Mouse (Mus musculus) forebrain, embryonic 12.5 days (tissue): ENCODE results near the gene Arnt2. TPM values are rescaled to one million over a fixed set of nuclear protein-coding genes. Genes with fewer than 3 reads are reported as not detected.
A peak's percentile ranks its signal among the peaks of the same experiment; 100 is the strongest.

Source experiments
- ATAC-seq: fragments of 200-750 bp; cut with Nextera tagmentation; 2 replicates; pipeline ENCODE4 v1.8.0; 2017; ENCODE audit warnings: moderate TSS enrichment; ENCODE audit not compliant: low FRiP score
- H3K27ac ChIP-seq: fragments of 300-500 bp; sonication (generic); 2 replicates; pipeline ENCODE4 v1.5.1; 2016; ENCODE audit warnings: mild to moderate bottlenecking
- H3K27me3 ChIP-seq: fragments of 300-500 bp; sonication (generic); 2 replicates; pipeline ENCODE4 v1.6.1; 2016; ENCODE audit warnings: mild to moderate bottlenecking
- H3K36me3 ChIP-seq: fragments of 300-500 bp; sonication (generic); replicated peaks from 2 replicates; pipeline ENCODE4 v1.6.1; 2016; ENCODE audit warnings: mild to moderate bottlenecking
- H3K4me1 ChIP-seq: fragments of 300-500 bp; sonication (generic); 2 replicates; pipeline ENCODE4 v1.6.1; 2016
- H3K4me2 ChIP-seq: fragments of 300-500 bp; sonication (generic); 2 replicates; pipeline ENCODE4 v1.6.1; 2016; ENCODE audit warnings: mild to moderate bottlenecking, moderate library complexity
- H3K4me3 ChIP-seq: fragments of 300-500 bp; sonication (generic); replicated peaks from 2 replicates; pipeline ENCODE4 v1.5.1; 2016; ENCODE audit warnings: mild to moderate bottlenecking
- H3K9ac ChIP-seq: fragments of 300-500 bp; sonication (generic); 2 replicates; pipeline ENCODE4 v1.6.1; 2016; ENCODE audit warnings: mild to moderate bottlenecking
- H3K9me3 ChIP-seq: fragments of 300-500 bp; sonication (generic); 2 replicates; pipeline ENCODE4 v1.6.1; 2016
- WGBS: fragments of 180-500 bp; shearing (Covaris S2); methylation state at CpG from one replicate; pipeline ENCODE4 v1.1.7; 2016; 5-methylcytosine and 5-hydroxymethylcytosine counted together
- polyA plus RNA-seq: library from polyadenylated mRNA; unstranded; fragments of >200 nt; fragmentation: Nextera tagmentation; extraction: Ambion mirVana; gene quantifications from 2 replicates; pipeline ENCODE4 v1.2.1, GENCODE M21; 2016

The Arnt2 gene
- polyA plus RNA-seq, 1 experiment from 2014 or later, result 65.9 TPM

DNA sequence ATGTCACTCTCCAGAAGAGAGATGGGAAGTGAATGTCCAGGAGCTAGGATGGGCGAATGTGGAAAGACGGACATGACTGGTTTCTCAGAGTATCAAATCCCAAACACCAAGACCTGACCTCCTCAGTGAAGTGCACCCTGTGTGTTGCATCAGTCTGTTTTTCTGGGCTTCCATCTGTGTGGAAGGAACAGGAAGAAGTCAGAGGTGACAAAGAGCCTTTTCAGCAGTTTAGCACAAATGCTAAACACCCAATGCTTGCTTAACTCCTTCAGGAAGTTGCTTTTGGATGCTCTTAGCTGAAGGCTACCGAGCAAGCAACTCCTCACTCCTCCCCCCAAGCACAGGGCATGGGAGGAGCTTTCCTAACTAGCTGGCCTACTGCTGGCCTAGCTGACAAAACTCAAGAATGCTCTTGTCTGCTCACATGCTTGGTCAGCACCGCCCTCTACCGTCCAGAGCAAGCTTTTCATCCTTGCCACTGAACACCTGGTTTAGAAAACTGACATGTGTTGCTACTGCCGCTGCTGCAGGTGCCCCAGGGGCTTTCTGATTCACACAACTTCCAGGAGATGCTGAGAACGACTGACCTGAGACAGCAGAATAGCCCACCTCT is 137.7 kb downstream of the Arnt2 start:
- H3K27me3 ChIP-seq, result no peaks in the 10 kb centered on the region
- WGBS, result 30% methylated on average over 7 of the region's 7 CpGs
- no peak overlapping the region for H3K9ac ChIP-seq
- H3K27ac ChIP-seq, result no peak overlapping the region
- peaks cover 85% of the 10 kb centered on the region for H3K36me3 ChIP-seq
- no peaks in the 10 kb centered on the region for H3K9me3 ChIP-seq
- H3K4me3 ChIP-seq, result no peak overlapping the region
- peak; percentile 72 for ATAC-seq
- H3K4me1 ChIP-seq, result no peaks in the 10 kb centered on the region
- H3K4me2 ChIP-seq, result no peak overlapping the region

DNA sequence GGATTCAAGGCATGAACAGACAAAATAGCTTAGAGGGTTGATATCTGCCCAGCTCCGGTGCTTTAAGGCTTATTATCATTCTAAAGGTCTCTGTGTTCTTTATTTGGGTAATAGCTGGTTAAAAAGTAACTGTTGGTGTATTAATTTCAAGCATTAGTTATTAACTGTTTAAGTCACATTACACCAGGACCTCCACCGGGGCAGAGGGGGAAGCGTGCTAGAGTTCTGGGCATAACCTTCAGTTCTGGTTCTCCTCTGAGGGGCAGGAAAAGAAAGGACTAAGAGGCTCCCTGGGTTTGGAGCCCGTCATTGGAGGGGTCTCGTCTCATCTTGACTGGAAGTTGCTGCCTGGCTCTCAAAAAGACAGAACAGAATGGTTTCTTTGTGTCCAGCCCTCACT is 138.5 kb downstream of the Arnt2 start:
- Histone ChIP-seq H3K9me3 (no peaks in the 10 kb centered on the region), H3K36me3 (peaks cover 91% of the 10 kb centered on the region), H3K4me1 (no peaks in the 10 kb centered on the region), H3K4me2 (no peak overlapping the region), H3K9ac (no peak overlapping the region), H3K27ac (no peak overlapping the region), H3K27me3 (no peaks in the 10 kb centered on the region), H3K4me3 (no peak overlapping the region)
- no peak for ATAC-seq
- 92% methylated on average over 5 of the region's 5 CpGs for WGBS

DNA sequence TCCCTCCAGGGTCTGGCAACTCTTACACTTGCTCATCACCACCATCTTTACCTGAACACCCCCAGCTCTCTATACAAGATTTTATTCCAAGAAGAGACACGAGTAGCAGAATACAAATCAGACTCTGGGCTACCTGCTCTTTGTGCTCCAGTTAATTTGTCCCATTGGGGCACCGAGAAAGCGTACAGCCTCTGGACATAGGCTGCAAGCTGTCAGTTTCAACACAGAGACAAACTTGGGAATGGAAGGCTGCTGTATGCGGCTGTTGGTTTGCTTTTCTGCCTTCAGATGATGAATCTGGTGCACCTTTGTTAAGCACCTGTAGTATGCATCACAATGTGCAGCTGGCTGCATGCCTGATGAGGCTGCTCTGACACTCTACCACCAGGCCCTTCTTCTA is 146.5 kb downstream of the Arnt2 start:
- 95% methylated on average over 4 of the region's 4 CpGs for WGBS
- no peaks in the 10 kb centered on the region for H3K4me1 ChIP-seq
- no peaks in the 10 kb centered on the region for H3K27me3 ChIP-seq
- peaks cover 89% of the 10 kb centered on the region for H3K36me3 ChIP-seq
- ATAC-seq, result no peak
- no peak overlapping the region for H3K9ac ChIP-seq
- no peak overlapping the region for H3K4me2 ChIP-seq
- no peaks in the 10 kb centered on the region for H3K9me3 ChIP-seq
- no peak overlapping the region for H3K4me3 ChIP-seq
- no peak overlapping the region for H3K27ac ChIP-seq

DNA sequence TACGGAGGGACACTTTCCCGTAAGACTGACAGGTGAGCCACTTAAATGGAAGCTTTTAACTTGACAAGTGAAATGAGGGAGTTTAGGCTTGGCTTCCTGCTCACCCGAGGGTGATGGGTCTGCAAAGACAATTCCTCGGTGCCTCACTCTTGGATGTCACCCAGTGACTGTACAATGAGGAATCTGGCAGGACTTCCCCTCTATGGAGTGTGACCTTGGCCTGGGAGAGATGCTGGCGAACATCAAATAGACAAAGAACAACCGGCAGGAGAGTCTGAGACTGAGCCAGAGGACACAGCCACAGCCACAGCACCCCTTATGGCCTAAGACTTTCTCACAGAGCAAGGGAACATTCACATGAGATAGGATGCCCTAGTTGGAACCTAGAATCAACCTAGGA is 148.6 kb downstream of the Arnt2 start:
- Histone ChIP-seq H3K4me1 (no peaks in the 10 kb centered on the region), H3K9ac (no peak overlapping the region), H3K27ac (no peak overlapping the region), H3K9me3 (no peaks in the 10 kb centered on the region), H3K4me2 (no peak overlapping the region), H3K4me3 (no peak overlapping the region), H3K27me3 (no peaks in the 10 kb centered on the region), H3K36me3 (peaks cover 83% of the 10 kb centered on the region)
- WGBS, result 82% methylated on average over 6 of the region's 6 CpGs
- ATAC-seq, result no peak

DNA sequence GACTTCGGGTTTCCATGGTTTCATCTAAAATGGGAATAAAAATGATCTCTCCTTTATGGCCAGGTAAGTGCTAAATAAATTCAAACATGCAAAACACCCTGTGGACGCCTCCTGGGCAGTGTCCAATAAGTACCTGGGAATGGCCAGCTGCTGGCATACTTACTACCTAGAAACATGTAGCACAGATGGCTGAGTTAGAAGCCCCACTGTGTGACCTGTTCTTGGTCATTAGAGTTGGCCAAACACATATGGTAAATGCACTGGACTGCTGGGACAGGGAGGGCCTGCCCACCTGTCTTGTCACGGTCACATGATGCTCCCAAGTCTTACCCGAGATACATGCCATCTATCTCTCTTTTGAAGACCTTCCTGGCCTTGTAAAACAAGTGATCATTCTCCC is 149.6 kb downstream of the Arnt2 start:
- H3K4me1 ChIP-seq, result no peaks in the 10 kb centered on the region
- no peak for ATAC-seq
- no peak overlapping the region for H3K27ac ChIP-seq
- no peaks in the 10 kb centered on the region for H3K27me3 ChIP-seq
- 90% methylated on average over 4 of the region's 4 CpGs for WGBS
- no peak overlapping the region for H3K4me3 ChIP-seq
- H3K9ac ChIP-seq, result no peak overlapping the region
- H3K9me3 ChIP-seq, result no peaks in the 10 kb centered on the region
- peaks cover 80% of the 10 kb centered on the region for H3K36me3 ChIP-seq
- H3K4me2 ChIP-seq, result no peak overlapping the region

DNA sequence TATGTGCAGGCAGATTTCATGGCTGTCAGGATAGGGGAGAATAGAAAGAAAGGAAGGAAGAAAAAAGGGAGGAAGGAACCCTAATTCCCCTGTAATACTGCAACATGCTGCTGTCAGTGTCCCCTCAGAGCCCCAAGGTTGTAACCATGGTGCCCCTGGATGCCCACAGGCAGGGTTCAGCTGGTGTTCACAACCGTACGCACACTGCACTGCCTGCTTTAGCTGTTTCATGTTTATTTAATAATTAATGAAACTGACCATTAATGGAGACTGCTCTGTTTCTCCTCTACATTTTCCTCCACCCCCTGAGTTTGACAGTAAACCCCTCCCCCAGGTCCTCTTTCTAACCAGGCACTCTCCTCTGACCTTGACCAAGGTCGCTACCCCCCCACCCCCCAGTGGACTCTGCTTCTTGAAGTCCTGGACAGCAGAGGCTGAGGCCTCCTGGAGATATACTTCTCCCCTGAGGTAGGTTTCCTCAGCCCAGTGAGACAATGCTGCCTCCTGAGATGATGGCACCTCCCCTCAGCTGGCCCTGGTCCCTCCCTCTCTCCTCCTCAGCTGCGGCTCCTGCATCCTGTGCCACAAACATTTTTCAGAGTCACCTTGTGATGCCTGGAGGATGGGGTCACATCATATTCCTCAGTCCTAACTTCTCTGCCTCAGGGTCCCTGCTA is 150.5 kb downstream of the Arnt2 start:
- Histone ChIP-seq H3K36me3 (peaks cover 74% of the 10 kb centered on the region), H3K4me2 (no peak overlapping the region), H3K27ac (no peak overlapping the region), H3K4me3 (no peak overlapping the region), H3K27me3 (no peaks in the 10 kb centered on the region), H3K9me3 (no peaks in the 10 kb centered on the region), H3K4me1 (no peaks in the 10 kb centered on the region), H3K9ac (no peak overlapping the region)
- no peak for ATAC-seq
- 88% methylated on average over 4 of the region's 4 CpGs for WGBS

DNA sequence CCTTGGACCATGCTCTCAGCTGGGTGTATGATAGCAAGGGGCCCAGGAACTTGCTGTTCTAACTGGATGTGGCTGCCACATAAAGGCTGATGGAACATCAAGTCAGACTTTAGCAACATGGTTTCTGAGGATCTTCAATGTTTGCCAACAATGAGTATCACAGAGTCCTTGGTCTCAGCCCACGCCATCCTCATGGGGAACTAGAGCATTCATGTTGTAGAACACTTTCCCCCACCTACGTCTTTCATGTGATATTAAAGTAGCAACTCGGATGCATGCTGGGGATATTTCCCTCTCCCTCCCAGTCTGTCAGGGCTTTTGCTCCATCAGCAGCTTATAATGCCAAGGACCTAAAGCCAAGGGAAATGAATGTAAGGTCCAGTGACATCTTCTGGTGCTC is 153.3 kb downstream of the Arnt2 start:
- 92% methylated on average over 3 of the region's 3 CpGs for WGBS

DNA sequence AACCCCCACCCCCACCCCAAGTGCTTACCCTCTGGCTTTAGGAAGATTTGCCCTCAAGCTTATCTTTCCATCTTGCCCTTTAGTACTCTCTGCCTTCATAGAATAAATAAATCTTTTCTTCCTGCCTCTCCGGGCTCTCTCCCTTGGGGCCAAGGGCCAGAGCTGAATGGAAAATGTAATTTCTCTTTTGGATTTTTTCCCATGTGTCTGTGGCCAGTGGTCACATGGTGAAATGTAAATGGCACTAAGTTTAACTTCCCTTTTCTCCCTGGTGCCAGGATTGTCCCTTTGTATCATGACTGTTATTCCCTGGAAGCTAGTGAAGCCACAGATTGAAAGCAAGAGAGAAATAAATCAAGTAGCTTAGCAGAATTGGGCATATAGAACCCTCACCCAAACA is 153.7 kb downstream of the Arnt2 start:
- H3K27me3 ChIP-seq, result no peaks in the 10 kb centered on the region
- WGBS, result 87% methylated on average over 1 of the region's 1 CpGs
- no peaks in the 10 kb centered on the region for H3K9me3 ChIP-seq
- H3K4me1 ChIP-seq, result no peaks in the 10 kb centered on the region
- H3K36me3 ChIP-seq, result peaks cover 70% of the 10 kb centered on the region
- H3K27ac ChIP-seq, result no peak overlapping the region
- no peak overlapping the region for H3K9ac ChIP-seq
- ATAC-seq, result no peak
- H3K4me2 ChIP-seq, result no peak overlapping the region
- H3K4me3 ChIP-seq, result no peak overlapping the region

More for the DNA sequence above, 153.3 kb downstream of the Arnt2 start:
- no peak overlapping the region for H3K4me3 ChIP-seq
- H3K9ac ChIP-seq, result no peak overlapping the region
- no peak overlapping the region for H3K4me2 ChIP-seq
- peaks cover 71% of the 10 kb centered on the region for H3K36me3 ChIP-seq
- ATAC-seq, result no peak
- H3K27me3 ChIP-seq, result no peaks in the 10 kb centered on the region
- no peaks in the 10 kb centered on the region for H3K4me1 ChIP-seq
- H3K9me3 ChIP-seq, result no peaks in the 10 kb centered on the region
- no peak overlapping the region for H3K27ac ChIP-seq

DNA sequence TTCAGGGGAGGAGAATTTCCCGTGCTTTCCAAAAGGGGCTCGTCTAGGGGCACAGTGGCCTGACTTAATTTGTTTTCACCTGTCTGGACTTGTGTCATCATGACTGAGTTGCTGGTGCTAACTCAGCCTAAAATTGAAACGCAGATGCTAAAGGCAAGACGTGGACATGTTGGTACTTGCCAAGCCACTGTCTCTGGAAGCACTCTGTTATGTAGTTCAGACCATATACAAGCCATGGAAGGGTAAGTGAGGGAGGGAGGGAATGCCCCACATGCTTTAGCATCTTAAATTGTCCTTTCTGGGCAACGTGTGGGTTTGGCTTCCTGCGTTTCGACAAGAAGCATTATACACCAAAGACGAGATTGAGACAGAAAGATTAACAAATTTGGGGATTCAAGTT is 155.1 kb downstream of the Arnt2 start:
- no peak overlapping the region for H3K4me2 ChIP-seq
- no peak overlapping the region for H3K9ac ChIP-seq
- H3K4me1 ChIP-seq, result no peaks in the 10 kb centered on the region
- no peaks in the 10 kb centered on the region for H3K9me3 ChIP-seq
- no peak overlapping the region for H3K27ac ChIP-seq
- WGBS, result 78% methylated on average over 8 of the region's 8 CpGs
- ATAC-seq, result no peak
- H3K36me3 ChIP-seq, result peaks cover 69% of the 10 kb centered on the region
- no peak overlapping the region for H3K4me3 ChIP-seq
- no peaks in the 10 kb centered on the region for H3K27me3 ChIP-seq

DNA sequence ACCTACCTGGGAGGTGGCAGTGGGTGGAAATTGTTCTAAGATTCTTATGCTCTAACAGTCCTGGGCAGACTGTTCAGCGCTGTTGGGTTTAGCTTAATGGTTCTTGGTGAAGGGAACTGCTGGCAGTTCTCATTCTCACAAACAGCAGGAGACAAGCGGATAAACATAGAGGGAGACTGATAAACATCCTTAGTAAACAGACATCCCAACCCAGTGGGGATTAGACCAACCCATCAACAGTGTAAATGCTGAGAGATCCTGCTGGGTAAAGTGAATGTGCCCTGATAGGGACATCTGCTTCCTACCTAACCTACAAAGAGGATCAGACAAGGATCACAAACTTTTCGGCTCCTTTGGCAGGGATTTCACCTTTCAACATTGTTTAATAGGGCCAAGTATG is 155.7 kb downstream of the Arnt2 start:
- peaks cover 69% of the 10 kb centered on the region for H3K36me3 ChIP-seq
- no peaks in the 10 kb centered on the region for H3K27me3 ChIP-seq
- H3K9me3 ChIP-seq, result no peaks in the 10 kb centered on the region
- H3K4me3 ChIP-seq, result no peak overlapping the region
- WGBS, result 53% methylated on average over 3 of the region's 3 CpGs
- H3K4me1 ChIP-seq, result no peaks in the 10 kb centered on the region
- ATAC-seq, result no peak
- H3K27ac ChIP-seq, result no peak overlapping the region
- H3K9ac ChIP-seq, result no peak overlapping the region
- H3K4me2 ChIP-seq, result no peak overlapping the region

DNA sequence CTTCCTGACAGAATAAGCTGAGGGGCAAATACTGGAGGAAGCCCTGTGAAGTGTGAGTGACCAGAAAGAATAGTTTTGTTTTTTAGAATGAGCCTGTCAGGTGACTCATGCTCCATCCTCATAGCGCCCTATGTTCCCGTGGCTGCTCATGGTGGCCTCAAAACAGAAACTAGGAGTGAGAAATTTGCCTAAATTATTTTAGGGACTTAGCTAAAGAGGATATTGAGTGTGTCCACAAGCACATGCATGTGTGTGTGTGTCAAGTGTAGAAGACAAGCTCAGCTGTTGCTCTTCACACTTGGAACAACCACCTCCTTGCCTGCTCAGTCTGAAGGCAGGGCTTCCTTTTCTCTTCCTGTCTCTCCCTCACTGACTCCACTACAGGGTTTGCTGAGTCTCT is 158.3 kb downstream of the Arnt2 start:
- H3K36me3 ChIP-seq, result peaks cover 79% of the 10 kb centered on the region
- 91% methylated on average over 2 of the region's 2 CpGs for WGBS
- H3K4me1 ChIP-seq, result 0 out of 2 replicates have a peak, but pooled peaks cover 5% of the 10 kb centered on the region
- no peak overlapping the region for H3K27ac ChIP-seq
- no peak overlapping the region for H3K4me3 ChIP-seq
- no peak overlapping the region for H3K9ac ChIP-seq
- H3K9me3 ChIP-seq, result no peaks in the 10 kb centered on the region
- H3K27me3 ChIP-seq, result no peaks in the 10 kb centered on the region
- no peak overlapping the region for H3K4me2 ChIP-seq
- ATAC-seq, result no peak

DNA sequence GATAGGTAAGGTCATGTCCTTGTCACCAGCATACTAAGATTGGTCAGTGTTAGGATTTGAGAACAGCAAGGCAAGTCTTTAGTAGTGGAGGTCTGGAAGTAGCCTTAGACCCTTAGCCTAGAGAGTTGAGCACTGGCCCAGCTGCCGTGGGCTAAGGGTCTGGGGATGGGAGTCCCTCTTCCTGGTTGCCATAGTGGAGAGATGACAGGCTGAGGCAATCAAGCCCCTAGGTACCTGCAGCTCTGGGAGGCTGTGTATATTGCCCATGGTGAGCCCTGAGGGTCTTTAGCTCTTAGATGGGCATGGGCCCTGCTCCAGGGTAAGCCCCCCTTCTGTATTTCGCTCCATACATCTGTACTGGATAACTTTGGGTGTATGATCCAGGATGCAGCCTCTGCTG is 159.2 kb downstream of the Arnt2 start:
- H3K9ac ChIP-seq, result no peak overlapping the region
- 0 out of 2 replicates have a peak, but pooled peaks cover 5% of the 10 kb centered on the region for H3K4me1 ChIP-seq
- H3K4me2 ChIP-seq, result no peak overlapping the region
- H3K27ac ChIP-seq, result no peak overlapping the region
- whole genome bisulfite sequencing, result 92% methylated on average over 2 of the region's 2 CpGs
- no peak for ATAC-seq
- H3K9me3 ChIP-seq, result no peaks in the 10 kb centered on the region
- H3K36me3 ChIP-seq, result peaks cover 73% of the 10 kb centered on the region
- no peak overlapping the region for H3K4me3 ChIP-seq
- no peaks in the 10 kb centered on the region for H3K27me3 ChIP-seq

DNA sequence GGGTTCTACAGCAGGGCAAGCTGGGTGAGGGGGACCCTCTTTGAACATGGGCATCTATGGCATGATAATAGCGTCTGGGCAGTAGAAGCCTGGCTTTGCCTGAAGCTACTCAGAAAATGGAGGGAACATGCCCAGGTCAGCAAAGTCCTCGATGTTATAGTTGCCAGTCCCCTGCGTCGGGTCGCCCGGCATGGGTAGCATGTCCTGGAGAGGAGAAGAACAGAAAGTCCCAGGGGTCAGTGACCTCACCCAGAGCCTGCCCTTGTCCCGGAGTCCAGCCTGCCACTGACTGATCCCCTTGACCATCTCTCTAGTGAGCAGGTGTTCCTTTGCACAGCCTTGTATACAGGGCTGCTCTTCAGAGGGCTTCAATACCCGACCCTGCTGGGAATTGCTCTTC is 160.0 kb downstream of the Arnt2 start:
- 88% methylated on average over 8 of the region's 8 CpGs for WGBS
- 0 out of 2 replicates have a peak, but pooled peaks cover 5% of the 10 kb centered on the region for H3K4me1 ChIP-seq
- H3K36me3 ChIP-seq, result peaks cover 68% of the 10 kb centered on the region
- H3K27me3 ChIP-seq, result no peaks in the 10 kb centered on the region
- H3K9ac ChIP-seq, result no peak overlapping the region
- no peaks in the 10 kb centered on the region for H3K9me3 ChIP-seq
- no peak overlapping the region for H3K4me3 ChIP-seq
- H3K27ac ChIP-seq, result no peak overlapping the region
- no peak overlapping the region for H3K4me2 ChIP-seq
- ATAC-seq, result no peak
